In genomic region chr11:97935913-97936575, GRCm38 (mm10) we compare ENCODE assay signal across 9 mouse cellular contexts. TPM values are rescaled to one million over a fixed set of nuclear protein-coding genes. Genes with fewer than 3 reads are reported as not detected.
DNase-seq lines count a peak whose midpoint lies in the region; ATAC-seq lines count a peak whose summit lies in the region.
"Had no signal": no experiment of that assay in that cellular context is flagged by ENCODE, and none has a peak within 500 bp of the region (broad histone marks: within the 10 kb centered on the region; RNA-seq: fewer than 3 reads in every experiment).

No protein-coding gene starts in this region.

- peak; percentile 87 for ATAC-seq in erythroid progenitor cell, adult 5-6 weeks (replicated peaks; ENCODE audit: low FRiP score, poor library complexity, severe bottlenecking)
- ATAC-seq in forebrain, embryonic 11.5 days (replicated peaks; ENCODE audit: low FRiP score): no peak

- H3K9ac ChIP-seq in forebrain, embryonic 11.5 days (ENCODE audit: low read length): no peak overlapping the region
- H3K9ac ChIP-seq: stomach, embryonic 15.5 days had no signal

- H3K36me3 ChIP-seq in forebrain, embryonic 11.5 days (ENCODE audit: control insufficient read depth, insufficient read depth, low read length): no peaks in the 10 kb centered on the region
- H3K36me3 ChIP-seq: stomach, embryonic 15.5 days had no signal

- H3K27ac ChIP-seq in forebrain, embryonic 11.5 days (ENCODE audit: low read depth, low read length): no peak overlapping the region
- H3K27ac ChIP-seq: stomach, embryonic 15.5 days had no signal

- H3K4me2 ChIP-seq in forebrain, embryonic 11.5 days (ENCODE audit: low read depth, low read length, severe bottlenecking): no peak overlapping the region
- H3K4me2 ChIP-seq: stomach, embryonic 15.5 days had no signal

- DNase-seq in gastrocnemius, adult 18-20 months (ENCODE audit: low spot score): peak; percentile 26
- no peak for DNase-seq in gastrocnemius, postnatal 4 days (ENCODE audit: low spot score in 2 of 2)
- DNase-seq in 416B (ENCODE audit: low read depth) (peak; percentile 70), R1 (ENCODE audit: low read depth, low spot score) (peak; percentile 50)
- no peak for DNase-seq in left cerebral cortex, adult 9 months (ENCODE audit: low spot score in 2 of 2)
- DNase-seq in kidney, postnatal 4 days: no peak
- no peak for DNase-seq in forebrain, embryonic 11.5 days (ENCODE audit: low spot score)

- WGBS in forebrain, embryonic 11.5 days: 66% methylated on average over 4 of the region's 4 CpGs

- H3K4me1 ChIP-seq in forebrain, embryonic 11.5 days (replicated peaks; ENCODE audit: control insufficient read depth, insufficient read depth, low read length): no peaks in the 10 kb centered on the region
- H3K4me1 ChIP-seq: stomach, embryonic 15.5 days had no signal

- H3K4me3 ChIP-seq in forebrain, embryonic 11.5 days (ENCODE audit: low read depth, low read length): no peak overlapping the region
- H3K4me3 ChIP-seq: stomach, embryonic 15.5 days had no signal

- H3K27me3 ChIP-seq in forebrain, embryonic 11.5 days (ENCODE audit: control insufficient read depth, insufficient read depth, low read length): no peaks in the 10 kb centered on the region
- H3K27me3 ChIP-seq: stomach, embryonic 15.5 days had no signal

- H3K9me3 ChIP-seq in forebrain, embryonic 11.5 days (ENCODE audit: control insufficient read depth, low read length): no peaks in the 10 kb centered on the region
- H3K9me3 ChIP-seq: stomach, embryonic 15.5 days had no signal

RNA-seq across cellular contexts. Expression of gene Plxdc1, which starts 50.2 kb away (rescaled TPM):
- 1 to 10 TPM; 2.1 to 2.6 TPM for total RNA-seq in gastrocnemius, adult 18-20 months (2021)
- total RNA-seq in gastrocnemius, postnatal 4 days (2021): 1 to 10 TPM; 7.1 to 7.6 TPM
- total RNA-seq in erythroid progenitor cell, adult 5-6 weeks (2015; ENCODE audit: low replicate concordance): 1.3 TPM in 1 of 2 replicates, not detected in the other
- 2.3 and 2.4 TPM in 2 replicates for total RNA-seq in erythroid progenitor cell, adult 5-6 weeks (2017; ENCODE audit: low replicate concordance)
- polyA plus RNA-seq in forebrain, embryonic 11.5 days (2014; fragmentation: Nextera tagmentation; extraction: Ambion mirVana): 0.20 TPM in 1 of 2 replicates, not detected in the other

RNA-seq across cellular contexts. Expression of gene Fbxo47, which starts 52.1 kb away (rescaled TPM):
- total RNA-seq in gastrocnemius, adult 18-20 months (2021): under 1 TPM; 0.16 to 0.38 TPM
- under 1 TPM; 0.27 to 0.44 TPM for total RNA-seq in gastrocnemius, postnatal 4 days (2021)
- not detected in 2 replicates for total RNA-seq in erythroid progenitor cell, adult 5-6 weeks (2015; ENCODE audit: low replicate concordance)
- total RNA-seq in erythroid progenitor cell, adult 5-6 weeks (2017; ENCODE audit: low replicate concordance): 0.61 and 0.64 TPM in 2 replicates
- polyA plus RNA-seq in forebrain, embryonic 11.5 days (2014; fragmentation: Nextera tagmentation; extraction: Ambion mirVana): 0.40 and 0.83 TPM in 2 replicates

RNA-seq across cellular contexts. Expression of gene Arl5c, which starts 59.9 kb away (rescaled TPM):
- under 1 TPM in 1 of 2 experiments, not detected in 1; 0.26 TPM for total RNA-seq in gastrocnemius, adult 18-20 months (2021)
- 1 to 10 TPM; 1.5 to 1.9 TPM for total RNA-seq in gastrocnemius, postnatal 4 days (2021)
- total RNA-seq in erythroid progenitor cell, adult 5-6 weeks (2015; ENCODE audit: low replicate concordance): 8.8 and 24.5 TPM in 2 replicates
- total RNA-seq in erythroid progenitor cell, adult 5-6 weeks (2017; ENCODE audit: low replicate concordance): 9.6 and 17.5 TPM in 2 replicates
- 10.4 and 12.3 TPM in 2 replicates for polyA plus RNA-seq in forebrain, embryonic 11.5 days (2014; fragmentation: Nextera tagmentation; extraction: Ambion mirVana)

Comparison
In these comparisons a context has a peak if more than half of its experiments do, and no peak if none do; other contexts are left out.
1. DNase-seq: peak in gastrocnemius, adult 18-20 months (single experiment), 416B (single experiment) and R1 (single experiment); none in gastrocnemius, postnatal 4 days (0 of 2), left cerebral cortex, adult 9 months (0 of 2), kidney, postnatal 4 days (0 of 2) and forebrain, embryonic 11.5 days (single experiment).